Mouse (Mus musculus) brain, embryonic 14.5 days (tissue): ENCODE measurements around the gene Rundc1. TPM values are rescaled to one million over a fixed set of nuclear protein-coding genes. Genes with fewer than 3 reads are reported as not detected.
"Not testable (repeated sequence)": the region's sequence is repeated elsewhere in the genome, so short reads cannot be mapped to it uniquely, and the experiment has no call there.

Experiments used
- DNase-seq: peaks from one replicate; pipeline ENCODE4 v3.0.0-alpha.2; 2011; ENCODE audit warnings: low read depth
- CTCF ChIP-seq: fragments of 200-500 bp; IDR thresholded peaks from 2 replicates; pipeline ENCODE4 v1.5.1; 2012; ENCODE audit warnings: inconsistent platforms, mild to moderate bottlenecking, moderate library complexity, borderline replicate concordance; ENCODE audit not compliant: insufficient read depth, insufficient read length; ENCODE audit errors: extremely low read depth
- POLR2A ChIP-seq: fragments of 200-500 bp; IDR thresholded peaks from 2 replicates; pipeline ENCODE4 v1.6.1; 2012; ENCODE audit warnings: mild to moderate bottlenecking, inconsistent platforms, borderline replicate concordance; ENCODE audit not compliant: poor library complexity, insufficient read depth, insufficient read length, severe bottlenecking; ENCODE audit errors: extremely low read depth
- polyA plus RNA-seq: library from polyadenylated mRNA; depleted of rRNA; stranded (reverse); fragments of >200 nt; gene quantifications from 2 replicates; pipeline ENCODE4 v1.2.3, GENCODE M21; 2012; rRNA removed

Gene Rundc1
- polyA plus RNA-seq, 1 experiment, result 31.2 TPM

DNA sequence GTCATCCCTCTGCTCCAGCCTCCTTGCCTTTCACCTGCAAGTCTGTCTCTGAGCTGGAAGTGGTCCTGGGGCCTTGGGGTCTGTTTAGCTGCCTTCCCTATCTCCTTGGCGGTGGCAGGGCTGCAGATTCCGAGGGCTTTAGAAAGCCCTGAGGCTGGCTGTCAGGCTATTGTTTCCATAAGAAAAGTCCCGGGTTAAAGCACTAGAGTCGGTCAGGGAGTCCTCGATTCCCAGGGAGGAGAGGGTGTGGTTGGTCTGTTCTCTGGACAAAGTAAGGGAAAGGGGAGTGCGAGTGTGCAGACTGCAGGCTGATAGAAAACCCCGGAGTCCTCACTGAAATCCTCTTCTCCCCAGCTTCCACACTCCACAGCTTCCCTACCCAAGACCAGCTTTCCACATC, 45.3 kb downstream of the Rundc1 start:
- no peak for DNase-seq
- no peak for TF ChIP-seq CTCF
- no peak for TF ChIP-seq POLR2A

GRCm38 (mm10) chr11:101471926-101472325, 47.0 kb downstream of the Rundc1 start:
- TF ChIP-seq CTCF, result no peak
- no peak for TF ChIP-seq POLR2A
- DNase-seq, result no peak

DNA sequence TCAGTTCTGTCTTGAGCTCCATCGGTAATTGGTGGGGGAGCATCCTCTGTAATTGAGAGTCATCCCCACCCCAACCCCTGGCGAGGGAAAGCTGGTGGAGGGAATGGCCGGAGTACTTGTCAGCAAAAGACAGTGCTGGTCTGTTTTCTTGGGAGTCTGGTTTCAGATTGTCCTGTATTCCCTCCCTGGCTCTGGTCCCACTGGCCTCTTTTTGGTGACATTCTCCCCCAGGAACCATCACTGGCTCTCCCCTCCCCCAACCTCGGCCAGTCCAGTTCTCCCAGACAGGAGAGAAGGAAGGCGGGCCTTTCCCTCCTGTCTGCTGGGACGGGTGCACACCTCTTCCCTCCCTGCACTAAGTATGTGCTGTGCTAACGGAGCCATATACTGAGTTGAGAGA, 47.5 kb downstream of the Rundc1 start:
- DNase-seq, result no peak
- TF ChIP-seq POLR2A (no peak), CTCF (no peak)

GRCm38 (mm10) chr11:101473686-101474085, 48.8 kb downstream of the Rundc1 start:
- not testable (repeated sequence) for DNase-seq

- no peak for DNase-seq
- TF ChIP-seq CTCF (no peak), POLR2A (no peak)
Observed at GRCm38 (mm10) chr11:101474298-101474697, 49.4 kb downstream of the Rundc1 start.

GRCm38 (mm10) chr11:101476361-101476760, 51.5 kb downstream of the Rundc1 start:
- DNase-seq, result not testable (repeated sequence)

DNA sequence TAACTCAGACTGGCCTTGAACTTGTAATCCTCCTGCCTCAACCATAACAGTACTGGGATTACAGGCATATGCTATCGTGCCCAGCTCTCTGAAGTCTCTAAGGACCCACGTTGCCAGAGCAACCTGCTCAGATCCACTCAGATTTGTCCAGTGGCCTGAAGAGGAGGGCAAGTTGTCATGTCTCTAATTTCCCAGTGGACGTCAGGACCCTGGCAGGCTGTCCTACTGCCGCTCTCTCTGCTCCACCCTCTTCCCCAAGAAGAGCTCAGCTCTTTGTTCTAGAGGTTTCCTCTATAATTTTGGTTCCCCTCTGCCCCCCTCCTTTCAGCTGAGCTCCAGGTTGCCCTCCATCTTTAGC, 52.3 kb downstream of the Rundc1 start:
- DNase-seq, result peak; percentile 87
- no peak for TF ChIP-seq CTCF
- TF ChIP-seq POLR2A, result no peak

- peak; percentile 96 for DNase-seq
- TF ChIP-seq CTCF, result no peak
- TF ChIP-seq POLR2A, result no peak
Observed at GRCm38 (mm10) chr11:101477552-101478211, 52.8 kb downstream of the Rundc1 start.

GRCm38 (mm10) chr11:101479171-101479635, 54.3 kb downstream of the Rundc1 start:
- DNase-seq, result peak; percentile 83

GRCm38 (mm10) chr11:101480912-101481311, 56.0 kb downstream of the Rundc1 start:
- TF ChIP-seq CTCF (no peak), POLR2A (no peak)

More at GRCm38 (mm10) chr11:101479171-101479635, 54.3 kb downstream of the Rundc1 start:
- TF ChIP-seq CTCF, result no peak

GRCm38 (mm10) chr11:101483804-101484203, 58.9 kb downstream of the Rundc1 start:
- TF ChIP-seq CTCF (no peak), POLR2A (no peak)
- DNase-seq, result peak; percentile 71

More at GRCm38 (mm10) chr11:101480912-101481311, 56.0 kb downstream of the Rundc1 start:
- DNase-seq, result no peak

DNA sequence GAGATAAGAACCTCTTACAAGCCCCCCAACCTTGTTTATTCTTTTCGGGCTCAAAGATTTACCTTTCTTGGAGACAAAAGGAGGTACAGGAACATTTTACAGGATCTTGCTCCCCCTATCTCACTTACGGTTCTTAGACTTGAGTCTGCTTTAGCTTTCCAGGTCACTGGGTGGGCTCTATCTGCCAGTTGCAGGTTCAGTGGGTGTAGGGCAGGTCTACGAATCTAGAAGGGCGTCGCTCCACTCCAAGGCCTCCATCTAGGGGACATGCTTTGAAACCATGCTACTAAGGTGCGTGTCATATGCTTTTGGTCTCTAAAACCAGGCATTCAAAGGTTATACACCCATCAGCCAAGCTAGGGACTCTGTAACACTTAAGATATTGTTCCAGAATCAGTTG, 59.4 kb downstream of the Rundc1 start:
- no peak for DNase-seq
- TF ChIP-seq CTCF (no peak), POLR2A (no peak)

DNA sequence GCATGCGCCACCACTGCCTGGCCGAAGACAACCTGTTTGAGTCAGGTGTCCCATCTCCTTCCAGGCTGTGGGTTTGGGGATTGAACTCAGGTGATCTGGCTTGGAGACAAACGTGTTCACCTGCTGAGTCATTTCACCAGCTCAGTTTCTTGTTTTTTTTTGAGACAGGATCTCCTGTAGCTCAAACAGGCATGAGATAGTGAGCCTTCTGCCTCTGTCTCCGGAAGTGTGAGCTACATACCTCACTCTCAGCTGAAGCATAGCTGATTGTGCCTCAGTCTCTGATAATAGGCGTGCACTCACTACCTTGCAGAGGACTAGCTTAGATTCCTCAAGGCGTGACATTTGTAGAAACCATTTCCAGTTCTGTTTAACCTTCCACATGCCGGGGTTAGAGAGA, 59.9 kb downstream of the Rundc1 start:
- no peak for DNase-seq
- TF ChIP-seq POLR2A (no peak), CTCF (no peak)

Other genes starting within 250 kb of the Rundc1 start
- gene Ccr10, start 249.6 kb upstream of the Rundc1 start, polyA plus RNA-seq, result 0.19 and 0.20 TPM in 2 replicates
- 27.2 and 29.3 TPM in 2 replicates for gene Ezh1, start 198.6 kb upstream of the Rundc1 start, polyA plus RNA-seq
- 67.7 and 79.6 TPM in 2 replicates for gene Ramp2, start 179.1 kb upstream of the Rundc1 start, polyA plus RNA-seq
- gene Vps25, start 171.4 kb upstream of the Rundc1 start, polyA plus RNA-seq, result 55.2 and 69.3 TPM in 2 replicates
- 4.0 and 5.3 TPM in 2 replicates for gene Wnk4, start 164.5 kb upstream of the Rundc1 start, polyA plus RNA-seq
- 0.53 and 0.79 TPM in 2 replicates for gene Cntd1, start 146.1 kb upstream of the Rundc1 start, polyA plus RNA-seq
- 158 and 159 TPM in 2 replicates for gene Coa3, start 146.0 kb upstream of the Rundc1 start, polyA plus RNA-seq
- 102 and 107 TPM in 2 replicates for gene Becn1, start 122.8 kb upstream of the Rundc1 start, polyA plus RNA-seq
- gene Psme3, start 108.9 kb upstream of the Rundc1 start, polyA plus RNA-seq, result 126 and 149 TPM in 2 replicates
- 10.1 and 11.5 TPM in 2 replicates for gene Aoc2, start 100.0 kb upstream of the Rundc1 start, polyA plus RNA-seq
- 0.30 and 0.49 TPM in 2 replicates for gene Aoc3, start 94.5 kb upstream of the Rundc1 start, polyA plus RNA-seq
- gene G6pc, start 57.5 kb upstream of the Rundc1 start, polyA plus RNA-seq, result not detected in 2 replicates
- gene Aarsd1, start 7.5 kb upstream of the Rundc1 start, polyA plus RNA-seq, result 51.3 and 53.6 TPM in 2 replicates
- gene Gm27029, start 289 bp upstream of the Rundc1 start, polyA plus RNA-seq, result 3.6 and 3.9 TPM in 2 replicates
- gene Ptges3l, start 248 bp downstream of the Rundc1 start, polyA plus RNA-seq, result 1.9 and 2.6 TPM in 2 replicates
- gene Rpl27, start 17.2 kb downstream of the Rundc1 start, polyA plus RNA-seq, result 836 and 1,059 TPM in 2 replicates
- 2.6 and 3.2 TPM in 2 replicates for gene Ifi35, start 23.3 kb downstream of the Rundc1 start, polyA plus RNA-seq
- gene Rnd2, start 39.9 kb downstream of the Rundc1 start, polyA plus RNA-seq, result 139 and 205 TPM in 2 replicates
- 169 and 204 TPM in 2 replicates for gene Vat1, start 41.1 kb downstream of the Rundc1 start, polyA plus RNA-seq
- gene Brca1, start 126.9 kb downstream of the Rundc1 start, polyA plus RNA-seq, result 4.1 and 5.5 TPM in 2 replicates
- gene Nbr1, start 127.1 kb downstream of the Rundc1 start, polyA plus RNA-seq, result 118 and 119 TPM in 2 replicates
- gene Tmem106a, start 157.2 kb downstream of the Rundc1 start, polyA plus RNA-seq, result 3.6 and 5.3 TPM in 2 replicates
- gene Gm11634, start 174.2 kb downstream of the Rundc1 start, polyA plus RNA-seq, result not detected in 2 replicates
- gene Rdm1, start 202.1 kb downstream of the Rundc1 start, polyA plus RNA-seq, result 13.7 and 25.0 TPM in 2 replicates
- gene Arl4d, start 240.5 kb downstream of the Rundc1 start, polyA plus RNA-seq, result 18.9 and 42.0 TPM in 2 replicates